14 mouse cellular contexts compared by ENCODE assay signal in genomic region chr7:139078181-139078580, GRCm38 (mm10). TPM values are rescaled to one million over a fixed set of nuclear protein-coding genes. Genes with fewer than 3 reads are reported as not detected.
A peak's percentile ranks its signal among the peaks of the same experiment; 100 is the strongest.
DNase-seq lines count a peak whose midpoint lies in the region; ATAC-seq lines count a peak whose summit lies in the region.
"Had no signal": no experiment of that assay in that cellular context is flagged by ENCODE, and none has a peak within 500 bp of the region (broad histone marks: within the 10 kb centered on the region; RNA-seq: fewer than 3 reads in every experiment).

No protein-coding gene starts in this region.

- H3K9me3 ChIP-seq in hindbrain, embryonic 15.5 days = no peaks in the 10 kb centered on the region
- H3K9me3 ChIP-seq in stomach, embryonic 16.5 days (replicated peaks; ENCODE audit: control insufficient read depth, low read length) = no peaks in the 10 kb centered on the region
- H3K9me3 ChIP-seq: liver, embryonic 12.5 days had no signal

- H3K27ac ChIP-seq in hindbrain, embryonic 15.5 days (replicated peaks) = peak overlapping the region; percentile 51
- peak overlapping the region; percentile 48; the same call in 1 of the 2 replicates for H3K27ac ChIP-seq in stomach, embryonic 16.5 days (ENCODE audit: low read length)
- H3K27ac ChIP-seq: liver, embryonic 12.5 days had no signal

- H3K4me1 ChIP-seq in hindbrain, embryonic 15.5 days (replicated peaks) = peaks cover 52% of the 10 kb centered on the region
- H3K4me1 ChIP-seq in stomach, embryonic 16.5 days (ENCODE audit: control insufficient read depth, insufficient read depth, low read length) = peaks cover 8% of the 10 kb centered on the region; the same call in 1 of the 2 replicates
- H3K4me1 ChIP-seq: liver, embryonic 12.5 days had no signal

- no peak for ATAC-seq in cerebellum, adult (ENCODE audit: insufficient number of reproducible peaks, low FRiP score, low TSS enrichment)
- ATAC-seq in hindbrain, embryonic 15.5 days (ENCODE audit: low FRiP score, low read depth) = 0 out of 2 replicates have a peak, but pooled peaks have one; percentile 7
- no peak for ATAC-seq in stomach, embryonic 16.5 days (ENCODE audit: insufficient read depth, low FRiP score)
- ATAC-seq: liver, embryonic 12.5 days had no signal

- DNase-seq in cerebellum, postnatal 14 days = peak; percentile 31 to 42
- peak; percentile 53 for DNase-seq in retina, postnatal 1 day
- no peak for DNase-seq in retina, embryonic 14.5 days (ENCODE audit: low spot score)
- no peak for DNase-seq in right cerebral cortex, postnatal 4 days
- DNase-seq in liver = no peak
- DNase-seq: gastrocnemius, postnatal 25 days; kidney, adult 9 months; layer of hippocampus, postnatal 36 days; thymus, postnatal 36 days had no signal

- no peak overlapping the region for H3K4me3 ChIP-seq in hindbrain, embryonic 15.5 days
- no peak overlapping the region for H3K4me3 ChIP-seq in stomach, embryonic 16.5 days (replicated peaks; ENCODE audit: low read length)
- H3K4me3 ChIP-seq: liver, embryonic 12.5 days had no signal

- H3K36me3 ChIP-seq in hindbrain, embryonic 15.5 days = no peaks in the 10 kb centered on the region
- H3K36me3 ChIP-seq in stomach, embryonic 16.5 days (ENCODE audit: control insufficient read depth, insufficient read depth, low read length) = no peaks in the 10 kb centered on the region
- H3K36me3 ChIP-seq: liver, embryonic 12.5 days had no signal

- no peaks in the 10 kb centered on the region for H3K27me3 ChIP-seq in hindbrain, embryonic 15.5 days
- H3K27me3 ChIP-seq in stomach, embryonic 16.5 days (ENCODE audit: control insufficient read depth, insufficient read depth, low read length) = no peaks in the 10 kb centered on the region

- no peak overlapping the region for H3K4me2 ChIP-seq in hindbrain, embryonic 15.5 days
- no peak overlapping the region for H3K4me2 ChIP-seq in stomach, embryonic 16.5 days (ENCODE audit: low read depth, low read length)
- H3K4me2 ChIP-seq: liver, embryonic 12.5 days had no signal

- no peak overlapping the region for H3K9ac ChIP-seq in hindbrain, embryonic 15.5 days
- no peak overlapping the region for H3K9ac ChIP-seq in stomach, embryonic 16.5 days (ENCODE audit: low read length)
- H3K9ac ChIP-seq: liver, embryonic 12.5 days had no signal

- 31% methylated on average over 6 of the region's 6 CpGs for WGBS in hindbrain, embryonic 15.5 days
- WGBS in stomach, embryonic 16.5 days = 34% methylated on average over 6 of the region's 6 CpGs

RNA-seq across cellular contexts. Expression of gene Dpysl4, which starts 7.6 kb away (rescaled TPM):
- 183 and 192 TPM in 2 replicates for polyA plus RNA-seq in hindbrain, embryonic 15.5 days (2015; fragmentation: Nextera tagmentation; extraction: Ambion mirVana)
- 13.3 and 13.6 TPM in 2 replicates for polyA plus RNA-seq in stomach, embryonic 16.5 days (2015; fragmentation: Nextera tagmentation; extraction: Ambion mirVana)
- polyA plus RNA-seq: C2C12 had no signal

Comparison
In these comparisons a context has a peak if more than half of its experiments do, and no peak if none do; other contexts are left out.
1. DNase-seq: peak in cerebellum, postnatal 14 days (2 of 2) and retina, postnatal 1 day (single experiment); none in retina, embryonic 14.5 days (single experiment), right cerebral cortex, postnatal 4 days (single experiment) and liver (single experiment).
2. RNA of gene Dpysl4, which starts 7.6 kb away (polyA plus RNA-seq): 183 to 192 TPM in hindbrain, embryonic 15.5 days; 13.3 to 13.6 TPM in stomach, embryonic 16.5 days; every median in the first group is over 10 times any median in the second.